Mouse (Mus musculus) layer of hippocampus, adult 9-10 months (tissue): ENCODE measurements at regions not wholly inside any gene's neighbourhood (a gene's known extent, or its start where the extent isn't known, plus 50 kb on each side); places are given as distances from the start of the nearest gene placed in this dataset.
"Not testable (repeated sequence)": the region's sequence is repeated elsewhere in the genome, so short reads cannot be mapped to it uniquely, and the experiment has no call there.

ENCODE experiments used
- DNase-seq: peaks from one replicate; pipeline ENCODE4 v3.0.0; 2022; ENCODE audit warnings: low spot score

- peak; percentile 1 for DNase-seq
These were observed 740.9 kb downstream of the Abca13 start for GRCm38 (mm10) chr11:9932360-9933265.

DNA sequence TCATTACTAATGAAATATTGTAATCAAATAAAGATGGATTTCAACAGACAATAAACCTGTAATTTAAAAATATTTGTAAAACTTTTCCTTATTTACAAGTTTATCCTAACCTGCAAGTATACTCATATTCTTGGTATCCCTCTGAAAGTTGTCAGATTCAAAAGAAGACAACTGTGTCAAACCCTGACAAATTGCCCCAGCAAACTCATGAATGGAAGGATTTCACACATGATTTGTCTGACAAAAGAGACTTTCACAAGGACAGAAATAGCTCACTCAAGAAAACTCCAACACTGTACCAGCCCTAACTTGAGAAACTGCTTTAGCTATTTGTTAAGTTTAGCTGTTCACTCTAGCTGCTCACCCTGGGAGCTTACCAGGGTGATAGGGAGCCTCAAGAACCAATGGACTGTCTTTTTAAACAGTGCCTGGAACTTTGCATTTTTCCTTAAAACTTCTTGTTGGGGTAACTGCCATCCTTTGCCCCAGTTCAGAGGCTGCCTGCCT lies 771.0 kb downstream of the Abca13 start:
- DNase-seq, result no peak

DNA sequence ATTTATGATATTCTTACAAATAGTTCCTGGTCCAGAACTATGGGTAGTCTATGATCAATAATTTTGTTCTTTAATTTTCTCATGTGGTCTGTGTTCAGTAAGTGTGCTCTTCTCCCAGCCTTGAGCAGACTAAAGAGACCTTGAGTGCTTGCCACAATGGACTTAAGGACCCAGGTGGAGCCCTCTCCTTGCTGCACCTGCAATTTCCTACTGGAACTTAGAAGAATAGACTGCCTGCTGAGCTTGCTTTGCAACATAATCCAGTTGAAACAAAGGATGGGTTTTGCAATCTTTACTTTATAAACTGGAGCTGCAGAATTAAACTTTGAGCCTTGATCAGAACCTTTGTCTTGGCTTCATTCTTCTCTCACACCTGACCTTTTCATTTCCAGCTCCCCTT lies 791.2 kb downstream of the Abca13 start:
- DNase-seq, result no peak

GRCm38 (mm10) chr11:9994601-9995166 lies 802.9 kb downstream of the Abca13 start:
- DNase-seq, result no peak

- DNase-seq, result no peak
These were observed 803.6 kb downstream of the Abca13 start for GRCm38 (mm10) chr11:9995356-9995755.

DNA sequence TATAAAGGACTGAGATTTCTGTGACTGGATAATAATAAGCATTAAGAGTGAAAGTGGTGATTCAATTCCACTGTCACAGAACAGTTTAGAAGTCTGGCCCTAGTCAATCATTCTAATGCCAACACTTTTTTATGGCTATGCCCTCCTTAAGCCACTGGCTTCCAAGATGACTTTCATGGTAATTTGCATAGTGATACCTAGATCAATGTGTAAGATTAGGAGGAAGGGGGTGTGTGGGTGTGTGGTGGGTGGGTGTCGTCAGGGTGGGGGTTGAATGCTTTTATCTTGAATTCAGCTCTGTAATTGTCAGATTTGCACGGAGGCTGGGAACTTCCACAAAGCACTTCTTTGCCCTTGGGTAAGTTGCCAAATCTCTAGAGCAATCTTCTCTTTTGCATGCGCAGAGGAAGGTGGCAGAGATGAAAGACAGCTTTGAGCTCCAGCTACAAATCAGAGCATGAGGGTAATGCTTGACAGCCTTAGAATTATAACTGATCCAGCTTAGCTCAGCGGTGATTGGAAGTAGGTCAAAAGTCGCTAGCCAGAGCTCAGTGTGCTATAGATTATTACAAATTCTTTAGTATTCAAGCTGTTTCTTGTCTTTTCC lies 805.9 kb downstream of the Abca13 start:
- no peak for DNase-seq

DNA sequence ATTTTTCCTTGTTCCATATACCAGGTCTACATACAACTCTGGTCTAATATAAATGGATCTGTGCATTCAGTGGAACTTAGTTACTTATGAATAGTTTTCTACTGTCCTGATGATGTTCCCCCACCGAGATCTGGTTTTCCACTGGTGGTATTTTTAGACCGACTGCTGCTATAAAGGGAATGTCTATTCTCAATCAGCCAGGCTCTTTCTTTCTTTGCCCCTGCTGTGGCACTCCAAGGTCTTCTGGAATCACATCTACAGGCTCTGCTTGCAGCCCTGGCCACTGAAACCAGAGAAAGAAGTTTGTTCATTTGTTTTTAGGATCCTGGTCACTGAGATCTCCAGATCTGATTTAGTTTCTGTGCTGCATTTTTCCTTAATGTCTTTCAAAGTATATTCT lies 810.4 kb downstream of the Abca13 start:
- DNase-seq, result no peak

DNA sequence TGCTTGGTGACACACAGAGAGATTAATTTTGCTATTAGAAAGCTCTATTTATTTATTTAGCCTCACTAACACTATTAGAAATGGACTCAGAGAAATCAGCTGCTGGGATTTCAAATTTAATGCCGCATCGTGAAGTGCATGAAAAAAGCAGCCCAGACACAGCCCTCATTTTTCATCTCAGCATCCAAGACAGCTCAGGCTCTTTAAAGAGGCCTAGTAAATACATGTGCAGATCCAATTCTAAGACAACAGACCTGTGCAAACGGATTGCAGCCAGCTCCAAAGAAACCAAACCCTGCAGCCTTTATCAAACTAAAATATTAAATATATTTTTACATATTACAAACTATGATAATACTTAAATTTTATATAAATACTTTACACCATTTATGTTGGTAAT lies 815.1 kb downstream of the Abca13 start:
- DNase-seq, result no peak

- no peak for DNase-seq
These were observed 854.9 kb downstream of the Abca13 start for GRCm38 (mm10) chr11:10046593-10046992.

DNA sequence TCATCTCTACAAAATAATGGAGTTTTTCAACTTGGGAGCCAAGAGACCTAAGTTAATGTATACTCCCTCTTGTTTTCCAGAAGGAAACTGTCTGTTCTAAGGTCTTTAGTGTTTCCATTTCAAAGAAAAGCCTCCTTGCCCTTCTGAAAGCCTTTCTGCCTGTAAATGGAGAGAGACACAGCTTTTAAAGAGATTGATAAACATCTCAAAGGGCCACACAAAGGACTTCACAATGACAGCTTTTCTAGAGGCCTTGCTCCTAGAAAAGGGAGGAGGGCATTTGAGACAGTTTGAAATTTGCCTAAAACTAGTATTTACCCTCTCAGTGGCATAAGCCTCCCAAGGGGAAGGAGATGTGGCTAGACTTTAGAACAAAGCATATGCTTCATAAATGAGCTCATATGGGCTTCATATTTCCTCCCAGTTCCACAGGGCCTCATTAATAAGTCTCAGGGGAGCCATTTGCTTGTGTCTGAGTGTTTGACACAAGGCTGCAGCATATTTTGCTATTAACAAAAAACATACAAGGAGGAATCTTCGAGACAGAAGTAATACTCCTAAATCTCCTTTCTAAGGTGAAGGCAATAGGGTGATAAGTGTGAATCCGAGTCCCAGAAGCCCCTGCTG lies 860.0 kb downstream of the Abca13 start:
- no peak for DNase-seq

- no peak for DNase-seq
These were observed 880.1 kb downstream of the Abca13 start for GRCm38 (mm10) chr11:10071881-10072280.

- DNase-seq, result no peak
These were observed 896.2 kb downstream of the Abca13 start for GRCm38 (mm10) chr11:10087939-10088338.

DNA sequence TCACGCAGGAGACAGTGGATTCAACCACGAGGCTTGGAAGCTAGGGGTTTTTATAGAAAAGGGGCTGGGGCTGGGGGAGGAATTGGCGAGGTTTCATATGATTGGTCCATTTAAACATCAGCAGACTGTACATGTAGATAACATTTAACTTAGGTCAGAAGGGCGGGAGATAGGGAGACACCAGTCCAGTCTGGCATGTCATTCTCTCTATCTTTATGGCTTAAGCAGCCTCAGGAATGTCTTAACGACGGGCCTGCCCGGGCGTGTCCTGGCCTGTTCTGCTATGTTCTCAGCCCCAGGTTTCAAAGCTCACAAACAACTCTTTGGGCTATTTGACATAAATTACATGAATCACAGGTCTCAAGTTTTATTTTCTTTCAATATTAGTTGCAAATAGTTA lies 910.6 kb downstream of the Abca13 start:
- not testable (repeated sequence) for DNase-seq

DNA sequence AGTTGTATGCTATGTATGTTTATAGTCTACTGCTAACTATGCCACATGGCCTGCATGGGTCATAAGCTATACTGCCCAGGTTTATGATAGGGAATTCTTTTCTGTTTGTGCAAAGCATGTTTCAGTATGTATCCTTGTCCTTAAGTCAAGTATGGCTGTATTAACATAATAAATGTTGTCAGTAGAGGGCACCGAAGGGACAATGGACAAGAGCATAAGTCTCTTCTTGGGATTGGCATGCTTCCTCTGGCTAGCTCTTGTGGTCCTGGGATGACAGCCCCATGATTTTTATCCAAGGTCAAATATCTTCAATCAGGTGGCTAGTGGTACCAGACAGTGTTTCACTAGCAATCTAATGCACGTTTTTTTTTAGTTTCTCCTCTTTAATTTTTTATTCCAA lies 913.3 kb downstream of the Abca13 start:
- DNase-seq, result no peak

- no peak for DNase-seq
These were observed 950.4 kb downstream of the Abca13 start for GRCm38 (mm10) chr11:10142161-10142560.

DNA sequence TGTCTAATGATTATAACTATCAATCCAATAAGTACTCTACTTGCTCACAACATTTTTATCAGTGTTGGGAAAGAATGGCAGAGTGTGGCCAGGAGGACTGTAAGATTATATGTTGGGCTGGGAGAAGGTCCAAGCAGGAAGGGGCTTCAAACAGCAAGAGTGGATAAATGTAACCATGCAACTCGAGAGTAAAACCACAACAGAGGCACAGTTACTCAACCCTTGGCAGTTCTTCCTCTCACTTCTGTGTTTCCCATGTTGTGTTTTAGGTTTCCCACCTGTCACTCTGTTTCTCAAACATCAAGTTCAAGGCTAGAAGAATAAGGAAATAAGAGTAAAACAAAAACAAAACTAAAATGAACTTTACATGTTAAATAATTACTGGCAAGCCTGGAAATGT lies 957.4 kb downstream of the Abca13 start:
- no peak for DNase-seq

GRCm38 (mm10) chr11:10153836-10154235 lies 960.2 kb upstream of the Vwc2 start:
- peak; percentile 35 for DNase-seq

GRCm38 (mm10) chr11:10193738-10194137 lies 920.3 kb upstream of the Vwc2 start:
- DNase-seq, result no peak

DNA sequence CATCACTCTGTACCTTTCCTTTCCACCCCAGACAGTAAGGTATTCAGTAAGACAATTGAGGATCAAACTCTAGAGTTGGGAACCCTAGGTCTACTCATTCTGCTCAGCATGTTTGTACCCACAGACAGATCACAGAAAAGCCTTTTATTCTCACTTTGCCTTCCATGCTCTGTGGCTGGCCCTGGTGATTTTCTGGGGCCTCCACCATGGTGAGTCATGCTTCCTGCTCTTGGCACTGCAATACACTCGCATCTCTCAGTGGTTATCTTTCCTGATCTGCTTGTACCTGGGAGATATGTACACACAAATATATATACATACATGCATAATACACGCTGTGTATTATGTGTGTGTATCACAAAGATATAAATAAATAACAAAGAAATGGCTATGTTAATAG lies 919.2 kb upstream of the Vwc2 start:
- DNase-seq, result no peak

DNA sequence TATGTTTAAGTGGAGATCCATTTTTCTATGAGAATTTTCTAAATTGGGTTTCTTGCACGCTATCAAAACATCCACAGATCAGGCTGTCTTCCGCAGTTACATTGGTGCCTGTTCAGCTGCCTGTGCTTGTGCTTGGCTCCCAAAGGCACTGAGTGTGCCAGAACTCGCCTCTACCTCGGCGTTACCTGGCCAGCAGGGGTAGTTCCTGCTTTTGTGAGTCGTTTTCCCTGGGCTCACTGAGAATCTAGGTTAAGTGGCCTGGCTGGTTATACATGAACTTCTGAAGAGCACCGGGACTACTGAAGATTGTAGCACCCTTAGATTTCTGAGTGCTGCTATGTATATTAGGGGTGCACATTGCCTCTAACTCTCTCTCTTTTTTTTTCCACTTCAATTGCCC lies 913.0 kb upstream of the Vwc2 start:
- DNase-seq, result no peak

- DNase-seq, result no peak
These were observed 908.8 kb upstream of the Vwc2 start for GRCm38 (mm10) chr11:10205257-10205656.
